Mouse (Mus musculus): Measurements from ENCODE around the gene Timm17a.

Gene Timm17a

GRCm38 (mm10) chr1:135313284-135314031 lies at the start of gene Timm17a:
Gene Timm17a, minus strand, starts transcription at chr1:135313778.
- peak; percentile 96 for DNase-seq

- no peak for DNase-seq
Observed at GRCm38 (mm10) chr1:135362115-135362514, 48.5 kb upstream of the Timm17a start.

- no peak for DNase-seq
Observed at GRCm38 (mm10) chr1:135361491-135361890, 47.9 kb upstream of the Timm17a start.

DNA sequence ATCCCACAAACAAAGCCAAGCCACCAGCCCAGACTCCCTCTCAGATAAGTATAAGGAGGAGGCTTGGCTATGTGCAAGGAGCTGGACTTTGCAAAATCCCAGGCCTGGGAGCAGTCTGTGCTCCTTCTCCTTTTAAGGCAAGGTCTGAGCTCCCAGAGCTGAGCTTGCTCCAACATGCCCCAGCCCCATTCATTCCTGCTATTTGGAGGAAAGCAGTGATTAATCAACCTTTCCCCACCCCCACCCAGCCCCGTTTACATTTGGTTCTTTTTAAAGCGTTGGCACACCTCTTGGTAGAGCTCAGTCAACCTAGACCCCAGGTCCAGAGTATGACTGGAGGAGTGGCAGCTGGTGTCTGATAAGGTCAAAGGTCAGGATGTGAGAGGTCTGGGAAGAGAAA lies 45.5 kb upstream of the Timm17a start:
- DNase-seq: no peak

GRCm38 (mm10) chr1:135351953-135352352 lies 38.4 kb upstream of the Timm17a start:
- DNase-seq: peak; percentile 55 to 58

DNA sequence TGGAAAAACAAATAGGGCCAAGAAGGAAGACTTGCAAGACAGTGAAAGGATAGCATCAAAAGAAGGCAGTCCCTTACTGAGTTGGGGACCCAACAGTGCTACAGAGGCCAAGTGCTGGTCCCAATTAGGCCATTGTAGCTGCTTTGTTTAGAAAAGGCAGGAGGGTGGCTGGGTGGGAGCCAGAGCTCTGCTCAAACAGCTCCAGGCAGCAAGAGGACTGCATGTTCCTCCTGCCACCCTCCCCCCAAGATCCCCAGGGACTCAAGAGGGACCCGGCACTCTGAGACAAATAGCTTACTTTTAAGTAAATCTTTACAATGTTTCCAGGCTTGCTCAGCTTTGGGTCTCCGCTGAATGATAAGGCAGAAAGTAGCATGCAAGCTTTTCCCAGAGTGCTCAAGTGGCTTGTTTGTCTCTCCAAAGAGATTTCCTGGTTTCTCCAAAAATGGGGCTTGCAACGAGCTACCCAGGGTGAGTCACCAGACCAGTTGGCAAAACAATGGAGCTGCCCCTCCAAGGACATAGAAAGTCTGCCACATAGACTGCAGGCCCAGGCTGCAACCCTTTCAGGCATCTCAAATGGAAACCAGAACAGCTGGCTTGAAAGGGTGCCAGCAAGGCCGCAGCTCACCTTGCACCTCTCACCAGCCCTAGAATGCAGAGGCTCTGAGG lies 34.1 kb upstream of the Timm17a start:
- peak; percentile 21 to 65 for DNase-seq

DNA sequence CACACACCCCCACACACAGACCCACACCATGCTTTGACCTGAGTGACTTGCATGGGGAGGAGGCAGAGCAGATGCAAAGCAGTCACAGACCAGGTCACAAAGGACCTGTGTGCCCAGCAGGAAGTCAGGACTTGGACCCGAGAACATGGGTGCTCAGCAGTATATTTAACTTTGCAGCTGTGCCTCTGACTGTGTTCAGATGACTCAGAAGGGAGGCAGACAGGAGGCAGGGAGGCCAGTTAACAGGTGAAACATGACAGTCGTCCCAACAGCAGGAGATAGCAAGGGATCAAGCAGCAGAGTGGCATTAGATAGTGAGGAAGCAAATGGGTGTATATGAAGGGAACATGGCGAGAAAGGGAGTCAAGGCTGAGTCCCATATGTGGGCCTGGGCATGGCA lies 33.3 kb upstream of the Timm17a start:
- no peak for DNase-seq

GRCm38 (mm10) chr1:135344026-135344425 lies 30.4 kb upstream of the Timm17a start:
- DNase-seq: peak in 1 of 2 experiments; percentile 19

- DNase-seq: peak in 1 of 2 experiments; percentile 31
Observed at GRCm38 (mm10) chr1:135341947-135342346, 28.4 kb upstream of the Timm17a start.

DNA sequence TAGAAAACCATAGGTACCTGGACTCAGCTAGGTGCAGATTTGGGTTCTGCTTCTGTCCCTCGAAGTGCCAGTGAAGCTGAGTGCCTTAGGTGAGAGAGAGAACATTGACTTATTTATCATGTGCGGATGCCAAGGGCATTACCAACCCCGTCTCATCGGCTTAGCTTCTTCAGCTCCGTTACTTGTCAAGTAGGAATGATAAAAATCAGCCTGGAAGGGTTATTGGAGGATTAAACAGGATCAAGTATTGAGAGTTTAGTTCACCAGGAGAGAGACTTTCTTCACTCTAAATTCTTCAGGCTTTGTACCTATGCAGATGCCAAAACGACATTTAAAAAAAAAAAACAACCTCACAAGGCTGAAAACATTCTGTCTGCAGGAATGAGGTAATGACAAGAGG lies 17.0 kb upstream of the Timm17a start:
- DNase-seq: no peak

- no peak for DNase-seq
Observed at GRCm38 (mm10) chr1:135328368-135328767, 14.8 kb upstream of the Timm17a start.

- DNase-seq: no peak
Observed at GRCm38 (mm10) chr1:135325934-135326333, 12.4 kb upstream of the Timm17a start.

- peak; percentile 79 to 82 for DNase-seq
Observed at GRCm38 (mm10) chr1:135324571-135324970, 11.0 kb upstream of the Timm17a start, which contains the start of gene Lmod1. Gene Lmod1, plus strand, starts transcription at chr1:135324807.

DNA sequence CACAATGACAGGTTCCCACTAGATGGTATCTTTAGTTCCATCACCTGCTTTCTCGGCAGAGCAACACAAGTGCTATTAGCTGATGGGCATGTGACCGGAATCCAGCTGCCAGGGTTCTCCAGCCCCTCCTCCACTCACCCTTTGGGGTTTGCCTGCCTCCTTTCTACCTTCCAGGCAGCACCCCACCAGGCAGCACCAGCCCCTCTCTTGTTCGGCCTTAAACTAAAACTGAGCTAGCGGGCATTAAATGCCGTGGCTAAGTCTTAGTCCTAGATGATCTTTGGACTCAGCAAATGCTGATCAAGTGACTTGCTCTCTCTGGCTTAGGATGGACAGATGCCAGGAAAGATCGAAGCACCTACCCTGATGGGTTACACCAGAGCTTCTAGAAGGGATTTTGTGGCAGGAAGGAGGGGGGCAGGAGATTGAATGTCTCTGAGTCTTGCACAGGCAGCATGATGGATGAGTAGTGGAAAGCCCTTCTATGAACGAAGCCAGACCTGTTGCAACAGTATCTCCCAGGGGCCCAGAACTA lies 9.9 kb upstream of the Timm17a start:
- peak; percentile 60 to 82 for DNase-seq

- peak; percentile 18 to 44 for DNase-seq
Observed at GRCm38 (mm10) chr1:135312201-135312600, 1.4 kb downstream of the Timm17a start.

DNA sequence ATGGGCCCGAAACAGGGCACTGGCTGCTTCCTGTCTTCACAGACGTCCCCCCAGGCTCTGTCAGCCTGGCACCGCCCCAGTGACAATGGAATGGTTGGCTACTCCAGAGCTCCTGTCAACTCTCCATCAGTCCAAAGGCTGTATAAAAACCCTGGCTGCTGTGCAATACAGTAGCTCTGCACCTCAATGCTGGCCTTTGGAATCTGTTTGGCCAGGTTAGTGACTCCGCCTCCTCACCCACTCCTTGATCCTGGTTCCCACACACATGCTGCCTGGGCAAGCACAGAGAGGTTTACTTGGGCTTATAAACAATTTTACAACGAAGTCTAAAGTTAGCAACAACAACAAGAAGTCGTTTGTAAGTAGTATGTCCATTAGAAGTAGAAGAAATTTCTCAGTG lies 2.2 kb downstream of the Timm17a start:
- peak; percentile 77 to 88 for DNase-seq

DNA sequence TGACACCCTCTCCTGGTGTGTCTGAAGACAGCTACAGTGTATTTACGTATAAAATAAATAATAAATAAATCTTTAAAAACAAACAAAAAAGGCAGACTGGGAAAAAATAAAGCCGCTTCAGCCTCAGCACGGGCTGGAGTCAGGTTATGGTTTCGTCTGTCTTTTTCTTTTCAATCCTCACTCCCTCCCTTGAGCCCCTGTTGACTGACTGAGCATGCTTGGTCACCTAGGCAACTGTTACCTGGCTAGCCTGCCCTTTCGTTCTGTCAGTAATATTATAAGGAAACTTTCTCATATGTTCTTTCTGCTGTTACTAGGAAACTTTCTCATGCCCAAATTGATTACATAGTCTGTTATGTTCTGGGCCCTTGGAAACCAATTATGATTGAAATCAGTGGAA lies 22.7 kb downstream of the Timm17a start:
- DNase-seq: no peak

- peak; percentile 26 to 37 for DNase-seq
Observed at GRCm38 (mm10) chr1:135286311-135286710, 27.3 kb downstream of the Timm17a start.

- DNase-seq: peak; percentile 63 to 85
Observed at GRCm38 (mm10) chr1:135283826-135284291, 29.7 kb downstream of the Timm17a start, which contains the start of gene Rnpep. Gene Rnpep, minus strand, starts transcription at chr1:135284084.

DNA sequence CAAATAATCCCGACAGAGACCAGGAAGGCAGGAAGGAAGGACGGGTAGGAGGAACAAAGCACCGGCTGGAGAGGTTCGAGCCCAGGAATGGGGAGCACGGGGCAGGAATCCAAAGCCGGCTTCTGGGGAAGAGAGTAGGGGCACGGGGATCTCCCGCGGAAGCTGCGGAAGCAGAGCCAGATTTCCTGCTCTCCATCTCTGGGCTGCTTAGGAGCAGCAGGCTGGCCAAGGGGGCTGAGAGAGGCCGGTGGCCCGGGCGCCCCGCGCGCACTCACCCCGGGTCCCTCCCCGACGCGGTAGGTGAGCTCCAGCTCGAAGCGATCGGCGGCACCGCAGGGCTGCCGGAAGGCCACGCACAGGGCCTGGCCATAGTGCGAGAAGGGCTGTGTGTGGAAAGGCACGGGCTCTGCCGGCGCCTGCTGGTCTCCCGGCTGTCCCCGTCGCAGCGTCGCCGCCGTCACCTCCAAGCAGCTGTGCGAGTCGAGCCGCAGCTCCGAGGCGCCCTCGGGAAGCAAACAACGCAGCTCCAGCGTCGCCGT lies 30.2 kb downstream of the Timm17a start:
- peak; percentile 15 to 58 for DNase-seq

DNA sequence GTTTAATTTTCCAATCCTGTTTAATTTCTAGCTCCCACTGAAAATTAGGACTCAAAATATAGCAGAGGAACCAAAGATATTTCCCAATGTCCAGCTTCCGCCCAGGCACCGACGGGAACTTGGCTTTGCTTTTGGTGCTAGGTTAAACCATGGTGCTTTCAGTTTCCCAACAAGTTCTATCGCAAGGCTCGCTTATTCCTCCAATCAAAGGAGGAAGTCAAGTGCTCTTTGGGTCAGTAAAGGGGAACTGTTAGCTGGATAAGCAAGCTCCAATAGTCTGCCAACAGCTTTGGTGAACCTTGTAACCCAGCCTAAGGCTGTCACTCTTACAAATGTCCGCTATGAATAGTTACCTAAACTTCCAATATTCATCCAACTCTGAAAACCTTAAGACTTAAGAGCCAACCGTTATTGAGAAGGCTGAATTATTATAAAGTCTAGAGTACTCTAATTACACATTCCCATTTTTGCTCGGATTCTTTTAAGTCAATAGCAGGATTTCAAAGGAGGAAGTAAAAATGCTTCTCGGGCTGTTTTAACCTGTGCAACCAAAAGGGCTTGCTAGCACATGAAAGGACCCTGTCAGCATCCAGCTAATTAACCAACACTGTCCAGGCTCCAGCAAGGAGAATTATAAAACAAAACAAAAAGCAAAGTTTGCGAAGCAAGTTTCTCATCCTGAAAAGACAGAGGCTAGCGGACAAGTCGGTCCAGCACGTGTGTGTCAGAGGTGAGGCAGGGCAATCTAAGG lies 30.9 kb downstream of the Timm17a start:
- DNase-seq: peak; percentile 31 to 37

GRCm38 (mm10) chr1:135281841-135282240 lies 31.7 kb downstream of the Timm17a start:
- DNase-seq: no peak

- DNase-seq: peak; percentile 82 to 88
Observed at GRCm38 (mm10) chr1:135280646-135281045, 32.9 kb downstream of the Timm17a start.
